ENCODE assay signal across 14 mouse cellular contexts in the genomic region with DNA sequence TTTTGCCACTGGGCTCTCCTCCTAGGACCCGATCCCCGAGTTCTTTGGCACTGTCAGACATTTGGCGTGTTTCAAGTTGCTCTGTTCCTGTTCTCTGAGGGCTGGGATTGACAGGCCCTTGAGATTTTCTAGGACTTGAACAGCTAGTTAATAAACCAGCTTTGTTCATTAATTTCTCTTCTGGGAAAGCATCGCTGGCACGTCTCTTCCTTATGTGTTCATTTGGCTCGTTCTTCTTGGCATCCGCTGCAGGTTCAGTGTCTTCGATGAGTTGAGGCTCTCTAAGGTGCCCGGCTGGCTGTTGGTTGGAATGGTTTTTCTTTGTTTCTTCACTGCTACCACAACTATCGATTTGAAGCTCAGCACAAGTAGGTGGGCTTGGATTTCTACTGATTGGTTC.
"Had no signal": no experiment of that assay in that cellular context is flagged by ENCODE, and none has a peak within 500 bp of the region (broad histone marks: within the 10 kb centered on the region; RNA-seq: fewer than 3 reads in every experiment).

No protein-coding gene starts in this region.

- H3K27ac ChIP-seq: left cerebral cortex, adult 2 months; limb, embryonic 12.5 days; liver, embryonic 13.5 days; lung, embryonic 15.5 days; macrophage; midbrain, embryonic 12.5 days; stomach, postnatal 0 days had no signal

- H3K9ac ChIP-seq: limb, embryonic 12.5 days; liver, embryonic 13.5 days; liver, postnatal 0 days; lung, embryonic 15.5 days; midbrain, embryonic 12.5 days had no signal

- H3K4me3 ChIP-seq: left cerebral cortex, adult 2 months; limb, embryonic 12.5 days; liver, embryonic 13.5 days; lung, embryonic 15.5 days; megakaryocyte, embryonic 14.5 days; midbrain, embryonic 12.5 days had no signal

- H3K9me3 ChIP-seq: limb, embryonic 12.5 days; liver, embryonic 13.5 days; lung, embryonic 15.5 days; megakaryocyte, embryonic 14.5 days; midbrain, embryonic 12.5 days had no signal

- DNase-seq: kidney, postnatal 10 days; liver; liver, embryonic 13.5 days; liver, postnatal 0 days; lung, postnatal 14 days; thymus, postnatal 14 days had no signal

- H3K27me3 ChIP-seq: limb, embryonic 12.5 days; liver, embryonic 13.5 days; lung, embryonic 15.5 days; megakaryocyte, embryonic 14.5 days; midbrain, embryonic 12.5 days had no signal

- H3K4me1 ChIP-seq: limb, embryonic 12.5 days; liver, embryonic 13.5 days; lung, embryonic 15.5 days; megakaryocyte, embryonic 14.5 days; midbrain, embryonic 12.5 days had no signal

- ATAC-seq: midbrain, embryonic 16.5 days had no signal

- H3K4me2 ChIP-seq: limb, embryonic 12.5 days; liver, embryonic 13.5 days; lung, embryonic 15.5 days; midbrain, embryonic 12.5 days had no signal
